Mouse (Mus musculus) heart, embryonic 16.5 days (tissue): ENCODE results near the gene Slco1b2. TPM values are rescaled to one million over a fixed set of nuclear protein-coding genes. Genes with fewer than 3 reads are reported as not detected.

Experiments used
- ATAC-seq: fragments of 200-750 bp; cut with Nextera tagmentation; replicated peaks from 2 replicates; pipeline ENCODE4 v1.8.0; 2017; ENCODE audit warnings: moderate number of reproducible peaks; ENCODE audit not compliant: insufficient read depth, low FRiP score; ENCODE audit errors: extremely low read depth
- H3K27ac ChIP-seq: fragments of 300-500 bp; sonication (generic); 2 replicates; pipeline ENCODE4 v1.5.1; 2014; ENCODE audit warnings: mild to moderate bottlenecking, low read length, control low read depth, moderate library complexity
- H3K27me3 ChIP-seq: fragments of 300-500 bp; sonication (generic); 2 replicates; pipeline ENCODE4 v1.6.1; 2014; ENCODE audit warnings: low read length, mixed read lengths; ENCODE audit not compliant: control insufficient read depth, insufficient read depth
- H3K36me3 ChIP-seq: fragments of 300-500 bp; sonication (generic); 2 replicates; pipeline ENCODE4 v1.6.1; 2014; ENCODE audit not compliant: control insufficient read depth, insufficient read depth
- H3K4me1 ChIP-seq: fragments of 300-500 bp; sonication (generic); 2 replicates; pipeline ENCODE4 v1.6.1; 2014; ENCODE audit warnings: low read length, mixed read lengths; ENCODE audit not compliant: control insufficient read depth, insufficient read depth
- H3K4me2 ChIP-seq: fragments of 300-500 bp; sonication (generic); 2 replicates; pipeline ENCODE4 v1.6.1; 2014; ENCODE audit warnings: low read depth, mild to moderate bottlenecking, control low read depth, low read length
- H3K4me3 ChIP-seq: fragments of 300-500 bp; sonication (generic); 2 replicates; pipeline ENCODE4 v1.5.1; 2014; ENCODE audit warnings: mild to moderate bottlenecking, control low read depth, low read length
- H3K9ac ChIP-seq: fragments of 300-500 bp; sonication (generic); 2 replicates; pipeline ENCODE4 v1.6.1; 2014; ENCODE audit warnings: low read length, control low read depth
- H3K9me3 ChIP-seq: fragments of 300-500 bp; sonication (generic); replicated peaks from 2 replicates; pipeline ENCODE4 v1.6.1; 2016; ENCODE audit warnings: low read length; ENCODE audit not compliant: control insufficient read depth
- WGBS: fragments of 180-500 bp; shearing (Covaris S2); extraction: QIAGEN DNeasy Blood & Tissue Kit; methylation state at CpG from one replicate; pipeline ENCODE4 v1.1.7; 2014; 5-methylcytosine and 5-hydroxymethylcytosine counted together
- polyA plus RNA-seq: library from polyadenylated mRNA; unstranded; fragments of >200 nt; fragmentation: Nextera tagmentation; extraction: Ambion mirVana; gene quantifications from 2 replicates; pipeline ENCODE4 v1.2.1, GENCODE M21; 2015

Slco1b2 gene
- polyA plus RNA-seq, 1 experiment from 2014 or later = 0.04 TPM

DNA sequence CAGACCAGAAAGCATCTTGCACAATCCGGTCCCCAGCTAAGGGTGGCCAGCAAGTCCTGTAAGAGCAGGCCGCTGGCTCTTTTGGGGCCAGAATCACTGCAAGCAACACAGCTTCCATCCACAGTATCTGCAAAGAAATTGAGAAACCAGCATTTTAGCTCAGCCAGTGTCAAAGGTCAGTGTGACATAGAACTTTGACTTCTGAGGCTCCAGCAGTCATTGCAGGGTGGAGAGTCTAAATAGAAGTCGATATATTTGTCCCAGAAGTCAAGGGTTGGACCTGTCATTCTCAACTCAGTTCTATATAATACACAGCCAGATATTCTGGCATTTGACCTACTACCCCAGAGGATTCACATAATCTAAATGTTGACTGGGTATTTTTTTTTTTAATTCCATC, 14.0 kb upstream of the Slco1b2 start:
- Histone ChIP-seq H3K4me1 (no peaks in the 10 kb centered on the region), H3K4me3 (no peak overlapping the region), H3K27ac (no peak overlapping the region), H3K9me3 (no peaks in the 10 kb centered on the region), H3K36me3 (no peaks in the 10 kb centered on the region), H3K4me2 (no peak overlapping the region), H3K9ac (no peak overlapping the region), H3K27me3 (no peaks in the 10 kb centered on the region)
- 88% methylated on average over 3 of the region's 3 CpGs for WGBS
- ATAC-seq = no peak

DNA sequence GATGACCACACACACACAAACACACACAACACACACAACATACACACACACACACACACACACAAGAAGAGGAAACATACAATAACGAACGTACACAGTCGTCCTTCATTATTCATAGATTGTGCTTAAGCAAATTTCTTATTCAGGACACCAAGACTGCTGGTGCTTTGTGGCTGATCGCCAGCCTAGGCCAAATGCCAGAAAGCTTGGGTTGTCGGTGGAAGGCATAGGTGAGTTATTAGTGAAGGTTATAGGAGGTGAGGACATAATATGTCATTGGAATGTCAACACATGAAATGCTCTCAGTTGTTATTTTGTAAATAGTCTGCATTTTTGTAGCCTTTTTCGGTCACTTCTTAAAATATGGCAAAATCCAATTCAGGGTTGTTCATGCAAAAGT, 3.6 kb downstream of the Slco1b2 start:
- no peak overlapping the region for H3K4me2 ChIP-seq
- H3K9me3 ChIP-seq = no peaks in the 10 kb centered on the region
- no peak for ATAC-seq
- H3K27me3 ChIP-seq = no peaks in the 10 kb centered on the region
- no peak overlapping the region for H3K27ac ChIP-seq
- H3K9ac ChIP-seq = no peak overlapping the region
- no peaks in the 10 kb centered on the region for H3K4me1 ChIP-seq
- H3K4me3 ChIP-seq = no peak overlapping the region
- WGBS = 76% methylated on average over 6 of the region's 6 CpGs
- H3K36me3 ChIP-seq = no peaks in the 10 kb centered on the region

DNA sequence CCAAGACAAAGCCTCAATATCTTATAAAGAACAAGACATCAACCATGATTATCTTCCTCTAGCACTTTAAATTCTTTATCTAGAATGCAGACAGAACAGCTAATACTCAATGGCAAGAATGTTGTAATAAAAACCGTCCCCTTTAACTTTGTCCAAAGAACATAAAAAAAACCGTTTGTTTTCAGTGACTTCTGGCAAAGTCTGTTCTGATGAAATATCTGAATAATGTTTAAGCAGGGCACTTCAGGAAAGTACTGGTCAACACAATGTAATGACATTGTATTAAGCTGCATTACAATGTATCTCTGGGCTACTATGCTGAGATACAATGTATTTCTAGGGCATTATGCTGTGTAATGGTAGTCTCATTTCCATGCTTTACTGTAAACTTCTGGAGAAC, 5.9 kb downstream of the Slco1b2 start:
- no peak overlapping the region for H3K9ac ChIP-seq
- no peaks in the 10 kb centered on the region for H3K9me3 ChIP-seq
- no peaks in the 10 kb centered on the region for H3K36me3 ChIP-seq
- no peak overlapping the region for H3K27ac ChIP-seq
- H3K4me3 ChIP-seq = no peak overlapping the region
- 38% methylated on average over 2 of the region's 2 CpGs for WGBS
- no peak for ATAC-seq
- no peaks in the 10 kb centered on the region for H3K27me3 ChIP-seq
- no peaks in the 10 kb centered on the region for H3K4me1 ChIP-seq
- no peak overlapping the region for H3K4me2 ChIP-seq

DNA sequence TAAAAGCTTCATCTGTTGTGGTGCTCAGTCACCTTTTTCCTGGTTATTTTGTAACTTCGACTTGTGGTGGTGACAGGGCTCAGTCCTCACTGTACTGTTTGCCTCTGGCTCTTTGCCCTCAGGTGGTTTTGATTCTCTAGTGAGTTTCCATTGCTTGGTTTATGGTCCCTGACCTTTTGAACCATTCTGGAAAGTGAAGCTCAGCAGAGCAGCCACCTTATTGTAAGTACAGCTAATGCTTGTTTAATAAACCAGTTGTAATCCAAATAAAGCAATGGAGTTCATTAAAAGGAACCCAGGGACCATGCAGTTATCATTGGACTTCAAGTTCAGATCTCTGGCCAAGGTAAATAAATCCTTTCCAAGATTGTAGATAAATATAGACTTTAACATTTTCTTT, 11.3 kb downstream of the Slco1b2 start:
- H3K4me1 ChIP-seq = no peaks in the 10 kb centered on the region
- no peaks in the 10 kb centered on the region for H3K27me3 ChIP-seq

DNA sequence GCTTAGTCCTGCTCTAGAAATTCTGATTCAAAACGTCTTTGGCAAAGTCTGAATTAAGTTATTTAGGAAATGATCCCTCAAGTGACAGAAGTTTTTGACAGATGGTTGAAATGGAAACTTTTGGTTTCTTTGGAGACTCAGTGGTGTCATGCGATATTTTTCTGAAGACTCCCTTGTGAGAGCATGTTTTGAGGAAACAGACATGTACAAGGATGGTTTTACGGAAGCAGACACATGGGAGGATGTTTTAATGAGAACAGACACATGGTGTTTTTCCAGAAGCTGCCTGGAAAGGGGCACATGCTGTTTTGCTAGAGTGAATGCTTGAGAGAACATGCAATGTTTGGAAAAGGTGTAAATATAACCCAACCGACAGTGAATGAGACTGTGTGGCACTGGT, 57.7 kb downstream of the Slco1b2 start:
- no peaks in the 10 kb centered on the region for H3K27me3 ChIP-seq
- no peaks in the 10 kb centered on the region for H3K9me3 ChIP-seq
- H3K36me3 ChIP-seq = no peaks in the 10 kb centered on the region
- H3K9ac ChIP-seq = no peak overlapping the region
- no peak for ATAC-seq
- H3K4me2 ChIP-seq = no peak overlapping the region
- no peaks in the 10 kb centered on the region for H3K4me1 ChIP-seq
- no peak overlapping the region for H3K27ac ChIP-seq
- no peak overlapping the region for H3K4me3 ChIP-seq
- 59% methylated on average over 4 of the region's 4 CpGs for WGBS

More for the DNA sequence above, 11.3 kb downstream of the Slco1b2 start:
- Histone ChIP-seq H3K4me2 (no peak overlapping the region), H3K9ac (no peak overlapping the region), H3K27ac (no peak overlapping the region), H3K36me3 (no peaks in the 10 kb centered on the region), H3K4me3 (no peak overlapping the region), H3K9me3 (no peaks in the 10 kb centered on the region)
- WGBS = 53% methylated on average over 1 of the region's 1 CpGs
- ATAC-seq = no peak

DNA sequence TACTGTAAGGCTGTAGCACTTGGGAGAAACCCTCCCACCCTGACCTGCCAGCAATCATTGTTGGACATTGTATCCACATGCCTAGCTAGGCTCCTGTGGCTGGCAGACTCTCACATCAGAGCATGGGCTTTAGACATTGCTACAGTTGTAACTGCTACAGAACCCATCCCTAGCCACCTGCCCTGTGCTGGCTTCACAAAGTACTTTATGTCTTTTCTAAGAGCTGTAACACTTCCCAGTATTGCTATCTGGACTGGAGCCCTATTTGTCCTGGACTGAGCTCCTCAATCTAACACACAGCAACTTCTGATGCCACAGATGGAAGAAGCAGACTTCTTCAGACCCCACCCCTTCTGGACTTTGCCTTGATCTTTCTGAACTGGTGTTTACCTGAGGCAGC, 61.9 kb downstream of the Slco1b2 start:
- Histone ChIP-seq H3K36me3 (no peaks in the 10 kb centered on the region), H3K9me3 (no peaks in the 10 kb centered on the region), H3K9ac (no peak overlapping the region), H3K27ac (no peak overlapping the region), H3K4me1 (no peaks in the 10 kb centered on the region), H3K4me2 (no peak overlapping the region), H3K4me3 (no peak overlapping the region), H3K27me3 (no peaks in the 10 kb centered on the region)
- no peak for ATAC-seq

Other genes with a start within 250 kb of the Slco1b2 start
- gene Slco1c1, start 105.2 kb upstream of the Slco1b2 start, polyA plus RNA-seq = 0.11 and 0.46 TPM in 2 replicates
- gene Gm5724, start 144.3 kb downstream of the Slco1b2 start, polyA plus RNA-seq = not detected in 2 replicates
- gene Slco1a4, start 226.7 kb downstream of the Slco1b2 start, polyA plus RNA-seq = 0.10 and 0.13 TPM in 2 replicates